In the genomic region with DNA sequence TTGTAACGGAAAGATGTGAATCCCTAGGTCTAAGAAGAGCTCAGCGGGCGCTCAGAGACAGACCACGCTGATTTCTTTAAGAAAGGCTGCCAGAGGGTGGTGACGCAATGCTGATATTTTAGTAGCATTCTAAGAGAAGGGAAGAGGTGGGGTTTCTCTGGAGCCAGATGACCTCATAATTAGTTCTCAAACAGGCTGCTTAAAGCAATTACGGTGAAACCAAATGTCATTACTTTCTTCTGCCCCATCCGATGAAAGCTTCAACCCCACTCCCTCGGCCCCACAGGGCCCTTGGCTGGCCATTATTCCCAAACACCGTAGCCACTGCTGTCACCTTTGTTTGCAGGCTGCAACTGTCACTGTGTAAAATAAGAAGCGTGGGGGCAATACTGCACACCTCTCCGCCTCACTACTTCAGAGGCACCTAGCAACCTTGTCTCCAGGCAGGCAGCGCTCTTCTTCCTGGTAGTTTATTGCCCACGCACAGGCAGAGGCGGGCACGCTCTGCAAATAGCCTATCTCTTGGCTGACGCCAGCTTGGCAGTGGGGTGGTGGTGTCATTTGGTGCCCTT, we compare ENCODE assay signal across 8 mouse cellular contexts. TPM values are rescaled to one million over a fixed set of nuclear protein-coding genes. Genes with fewer than 3 reads are reported as not detected.
DNase-seq lines count a peak whose midpoint lies in the region; ATAC-seq and TF ChIP-seq lines count a peak whose summit lies in the region.

No protein-coding gene starts in this region.

- no peak; the same call in 1 of the 2 replicates for TF ChIP-seq POLR2A in cortical plate, adult 2 months (IDR thresholded peaks at IDR 0.05; ENCODE audit: extremely low read depth, insufficient read depth, low read length)
- no peak for TF ChIP-seq POLR2A in myocyte (IDR thresholded peaks at IDR 0.05; ENCODE audit: insufficient read length, low read depth)

- peak; percentile 58; the same call in 1 of the 2 replicates for ATAC-seq in hindbrain, embryonic 14.5 days (ENCODE audit: low FRiP score)

- H3ac ChIP-seq in myocyte (ENCODE audit: control insufficient read depth, insufficient read length) = no peak overlapping the region

- DNase-seq in adrenal gland, adult (ENCODE audit: inconsistent age in 2 of 2, low spot score in 1 of 2) = peak; percentile 49 to 79
- no peak for DNase-seq in adrenal gland, postnatal 4 days (ENCODE audit: low spot score in 2 of 2)
- peak; percentile 58 to 61 for DNase-seq in gastrocnemius, adult 8-10 months (ENCODE audit: low spot score in 2 of 2)
- peak; percentile 38 for DNase-seq in hindbrain, embryonic 14.5 days (ENCODE audit: low spot score)
- DNase-seq in left cerebral cortex, adult 9 months (ENCODE audit: low spot score in 2 of 2) = peak; percentile 72 to 82
- DNase-seq in T-cell, adult 2 months (ENCODE audit: low spot score) = no peak

- H3K4me2 ChIP-seq in hindbrain, embryonic 14.5 days (replicated peaks) = peak overlapping the region; percentile 35
- peak overlapping the region; percentile 12 for H3K4me2 ChIP-seq in myocyte (ENCODE audit: low read depth)

- no peaks in the 10 kb centered on the region for H3K27me3 ChIP-seq in hindbrain, embryonic 14.5 days (ENCODE audit: control insufficient read depth, insufficient read depth, low read length)
- no peaks in the 10 kb centered on the region for H3K27me3 ChIP-seq in myocyte (ENCODE audit: control insufficient read depth, insufficient read depth, insufficient read length)

- no peaks in the 10 kb centered on the region for H3K36me3 ChIP-seq in hindbrain, embryonic 14.5 days (replicated peaks; ENCODE audit: control insufficient read depth, insufficient read depth)
- no peaks in the 10 kb centered on the region for H3K36me3 ChIP-seq in myocyte (ENCODE audit: control insufficient read depth, insufficient read depth)

- no peak for TF ChIP-seq CTCF in cortical plate, adult 2 months (IDR thresholded peaks at IDR 0.05; ENCODE audit: extremely low read depth, insufficient read depth, low read length)

- peak overlapping the region; percentile 37; the same call in 1 of the 2 replicates for H3K9ac ChIP-seq in hindbrain, embryonic 14.5 days

- H3K4me1 ChIP-seq in cortical plate, adult 2 months (ENCODE audit: control insufficient read depth, insufficient read depth, low read length) = peaks cover 1% of the 10 kb centered on the region; the same call in 1 of the 2 replicates
- H3K4me1 ChIP-seq in hindbrain, embryonic 14.5 days (replicated peaks; ENCODE audit: control insufficient read depth, insufficient read depth, low read length) = 0 out of 2 replicates have a peak, but pooled peaks cover 4% of the 10 kb centered on the region

- H3K27ac ChIP-seq in cortical plate, adult 2 months (ENCODE audit: insufficient read depth, low read length) = peak overlapping the region; percentile 58
- no peak overlapping the region for H3K27ac ChIP-seq in hindbrain, embryonic 14.5 days

- no peaks in the 10 kb centered on the region for H3K79me2 ChIP-seq in myocyte (ENCODE audit: control insufficient read depth, insufficient read depth)

- 33% methylated on average over 16 of the region's 16 CpGs for WGBS in hindbrain, embryonic 14.5 days

- peak overlapping the region; percentile 31 for H3K4me3 ChIP-seq in cortical plate, adult 2 months (ENCODE audit: insufficient read depth, low read length)
- H3K4me3 ChIP-seq in hindbrain, embryonic 14.5 days (replicated peaks; ENCODE audit: low read length) = no peak overlapping the region
- H3K4me3 ChIP-seq in myocyte = no peak overlapping the region

- H3K9me3 ChIP-seq in hindbrain, embryonic 14.5 days (ENCODE audit: control insufficient read depth, low read length) = no peaks in the 10 kb centered on the region

TF ChIP-seq in myocyte, 11 proteins besides CTCF, POLR2A, EP300 and RAD21:
- TF ChIP-seq CEBPB (IDR thresholded peaks at IDR 0.05; ENCODE audit: insufficient read depth, poor library complexity, severe bottlenecking) (0 out of 2 replicates have a peak, but pooled peaks have one; percentile 8), POLR2AphosphoS2 (IDR thresholded peaks at IDR 0.05; ENCODE audit: insufficient read length, low read depth) (no peak), USF1 (IDR thresholded peaks at IDR 0.05; ENCODE audit: low read depth) (no peak)

RNA-seq across cellular contexts. Expression of a gene that starts 50.6 kb away (rescaled TPM):
- 10 to 100 TPM; 30.8 to 34.3 TPM for total RNA-seq in adrenal gland, postnatal 4 days (2021)
- polyA plus RNA-seq in cortical plate, adult 2 months (2012; rRNA removed) = 11.1 and 12.8 TPM in 2 replicates
- total RNA-seq in gastrocnemius, adult 8-10 months (2022) = 1 to 10 TPM in 3 of 4 experiments, under 1 TPM in 1; 0.99 to 2.6 (median 1.7) TPM
- polyA plus RNA-seq in hindbrain, embryonic 14.5 days (2014; fragmentation: Nextera tagmentation; extraction: Ambion mirVana) = 20.2 and 20.4 TPM in 2 replicates
- polyA plus RNA-seq in myocyte (2012; fragmentation: generic; extraction: Trizol) = 17.0 TPM

Comparison
In these comparisons a context has a peak if more than half of its experiments do, and no peak if none do; other contexts are left out.
1. DNase-seq: peak in adrenal gland, adult (2 of 2), gastrocnemius, adult 8-10 months (2 of 2), hindbrain, embryonic 14.5 days (single experiment) and left cerebral cortex, adult 9 months (2 of 2); none in adrenal gland, postnatal 4 days (0 of 2) and T-cell, adult 2 months (single experiment).